Mouse (Mus musculus) lung, postnatal 0 days (tissue): ENCODE measurements around the gene Dolk. TPM values are rescaled to one million over a fixed set of nuclear protein-coding genes. Genes with fewer than 3 reads are reported as not detected.

Experiments used
- ATAC-seq: fragments of 200-750 bp; cut with Nextera tagmentation; 2 replicates; pipeline ENCODE4 v1.8.0; 2017; ENCODE audit warnings: moderate library complexity
- DNase-seq: peaks from one replicate; pipeline ENCODE4 v3.0.0-alpha.2; 2016; ENCODE audit warnings: low spot score
- H3K27ac ChIP-seq: fragments of 300-500 bp; sonication (generic); 2 replicates; pipeline ENCODE4 v1.5.1; 2014; ENCODE audit warnings: antibody characterized with exemption, mild to moderate bottlenecking, low read length, mixed read lengths
- H3K27me3 ChIP-seq: fragments of 300-500 bp; sonication (generic); replicated peaks from 2 replicates; pipeline ENCODE4 v1.6.1; 2014; ENCODE audit warnings: low read length, mixed read lengths; ENCODE audit not compliant: insufficient read depth
- H3K36me3 ChIP-seq: fragments of 300-500 bp; sonication (generic); 2 replicates; pipeline ENCODE4 v1.6.1; 2014; ENCODE audit warnings: low read length, mixed read lengths; ENCODE audit not compliant: insufficient read depth
- H3K4me1 ChIP-seq: fragments of 300-500 bp; sonication (generic); 2 replicates; pipeline ENCODE4 v1.6.1; 2014; ENCODE audit warnings: antibody characterized with exemption, low read depth, low read length, mixed read lengths; ENCODE audit not compliant: insufficient read depth
- H3K4me2 ChIP-seq: fragments of 300-500 bp; sonication (generic); replicated peaks from 2 replicates; pipeline ENCODE4 v1.6.1; 2014; ENCODE audit warnings: low read depth, mild to moderate bottlenecking, low read length, moderate library complexity, mixed read lengths
- H3K4me3 ChIP-seq: fragments of 300-500 bp; sonication (generic); 2 replicates; pipeline ENCODE4 v1.5.1; 2014; ENCODE audit warnings: low read depth, low read length
- H3K9ac ChIP-seq: fragments of 300-500 bp; sonication (generic); replicated peaks from 2 replicates; pipeline ENCODE4 v1.6.1; 2014; ENCODE audit warnings: low read depth, mild to moderate bottlenecking
- H3K9me3 ChIP-seq: fragments of 300-500 bp; sonication (generic); 2 replicates; pipeline ENCODE4 v1.6.1; 2016; ENCODE audit warnings: low read length, mixed read lengths
- CTCF ChIP-seq: IDR thresholded peaks from 2 replicates; pipeline ENCODE4 v1.5.1; 2016; ENCODE audit warnings: antibody characterized with exemption, mild to moderate bottlenecking
- EP300 ChIP-seq: IDR thresholded peaks from 2 replicates; pipeline ENCODE4 v1.6.1; 2016; ENCODE audit warnings: antibody characterized with exemption, mild to moderate bottlenecking, control low read depth
- WGBS: fragments of 180-500 bp; shearing (Covaris S2); extraction: QIAGEN DNeasy Blood & Tissue Kit; methylation state at CpG from one replicate; pipeline ENCODE4 v1.1.7; 2014; 5-methylcytosine and 5-hydroxymethylcytosine counted together
- polyA plus RNA-seq: library from polyadenylated mRNA; unstranded; fragments of >200 nt; fragmentation: Nextera tagmentation; extraction: Ambion mirVana; gene quantifications from 2 replicates; pipeline ENCODE4 v1.2.1, GENCODE M21; 2015

Gene Dolk
- polyA plus RNA-seq, 1 experiment from 2014 or later, result 24.1 TPM

- 30% methylated on average over 5 of the region's 5 CpGs for WGBS
- TF ChIP-seq EP300, result peak; percentile 97
- TF ChIP-seq CTCF, result no peak
- Histone ChIP-seq H3K9me3 (no peaks in the 10 kb centered on the region), H3K27me3 (no peaks in the 10 kb centered on the region), H3K4me2 (peak within 1 kb of the TSS; percentile 15; the same call in 1 of the 2 replicates), H3K4me1 (peaks cover 29% of the 10 kb centered on the region), H3K27ac (peak within 1 kb of the TSS; percentile 92), H3K4me3 (no peak within 1 kb of the TSS), H3K36me3 (peaks cover 25% of the 10 kb centered on the region), H3K9ac (peak within 1 kb of the TSS; percentile 6; the same call in 1 of the 2 replicates)
- DNase-seq, result peak; percentile 91
- ATAC-seq, result peak; percentile 73
Measured at GRCm38 (mm10) chr2:30265767-30266253, 20.3 kb downstream of the Dolk start, which contains the start of gene Phyhd1. TSS of gene Phyhd1 (plus strand) at chr2:30266203.

GRCm38 (mm10) chr2:30264671-30265519, 21.2 kb downstream of the Dolk start:
- no peak for TF ChIP-seq EP300
- no peak for TF ChIP-seq CTCF
- no peak overlapping the region for H3K4me3 ChIP-seq
- DNase-seq, result no peak
- H3K4me1 ChIP-seq, result peaks cover 27% of the 10 kb centered on the region
- H3K9me3 ChIP-seq, result no peaks in the 10 kb centered on the region
- peaks cover 25% of the 10 kb centered on the region for H3K36me3 ChIP-seq
- H3K27ac ChIP-seq, result peak overlapping the region; percentile 92
- no peaks in the 10 kb centered on the region for H3K27me3 ChIP-seq
- ATAC-seq, result no peak
- whole genome bisulfite sequencing, result 58% methylated on average over 7 of the region's 7 CpGs
- H3K4me2 ChIP-seq, result no peak overlapping the region
- no peak overlapping the region; the same call in 1 of the 2 replicates for H3K9ac ChIP-seq

GRCm38 (mm10) chr2:30263811-30264210, 22.3 kb downstream of the Dolk start:
- no peak overlapping the region; the same call in 1 of the 2 replicates for H3K27ac ChIP-seq
- H3K9me3 ChIP-seq, result no peaks in the 10 kb centered on the region
- no peak overlapping the region for H3K4me2 ChIP-seq
- WGBS, result 87% methylated on average over 6 of the region's 6 CpGs
- peaks cover 25% of the 10 kb centered on the region for H3K36me3 ChIP-seq
- no peak overlapping the region for H3K4me3 ChIP-seq
- ATAC-seq, result no peak
- no peak overlapping the region for H3K9ac ChIP-seq
- H3K27me3 ChIP-seq, result no peaks in the 10 kb centered on the region
- H3K4me1 ChIP-seq, result peaks cover 25% of the 10 kb centered on the region
- no peak for TF ChIP-seq CTCF
- no peak for TF ChIP-seq EP300
- no peak for DNase-seq

- no peaks in the 10 kb centered on the region for H3K27me3 ChIP-seq
- peaks cover 27% of the 10 kb centered on the region for H3K36me3 ChIP-seq
- no peaks in the 10 kb centered on the region for H3K9me3 ChIP-seq
- H3K9ac ChIP-seq, result no peak overlapping the region
- no peak overlapping the region for H3K4me3 ChIP-seq
- 16% methylated on average over 4 of the region's 4 CpGs for WGBS
- ATAC-seq, result no peak
- H3K27ac ChIP-seq, result peak overlapping the region; percentile 2; the same call in 1 of the 2 replicates
- peak; percentile 67 for DNase-seq
- TF ChIP-seq EP300 (no peak; the same call in 1 of the 2 replicates), CTCF (no peak)
- peaks cover 27% of the 10 kb centered on the region for H3K4me1 ChIP-seq
- H3K4me2 ChIP-seq, result no peak overlapping the region
Measured at GRCm38 (mm10) chr2:30262840-30263441, 23.2 kb downstream of the Dolk start.

GRCm38 (mm10) chr2:30261921-30262839, 24.0 kb downstream of the Dolk start:
- no peak overlapping the region for H3K4me3 ChIP-seq
- no peak overlapping the region for H3K4me2 ChIP-seq
- no peak overlapping the region for H3K9ac ChIP-seq
- ATAC-seq (no peak), DNase-seq (no peak)
- no peaks in the 10 kb centered on the region for H3K27me3 ChIP-seq
- TF ChIP-seq CTCF (no peak), EP300 (no peak)
- no peaks in the 10 kb centered on the region for H3K9me3 ChIP-seq
- H3K27ac ChIP-seq, result peak overlapping the region; percentile 64; the same call in 1 of the 2 replicates
- H3K4me1 ChIP-seq, result peaks cover 30% of the 10 kb centered on the region
- H3K36me3 ChIP-seq, result peaks cover 35% of the 10 kb centered on the region
- WGBS, result 85% methylated on average over 18 of the region's 18 CpGs
